Mouse (Mus musculus): ENCODE measurements around the gene Bicc1. TPM values are rescaled to one million over a fixed set of nuclear protein-coding genes. Genes with fewer than 3 reads are reported as not detected.
"Not testable (repeated sequence)": the region's sequence is repeated elsewhere in the genome, so short reads cannot be mapped to it uniquely, and the experiment has no call there.

The Bicc1 gene
- polyA plus RNA-seq, 1 experiment from 2014 or later, result 6.5 TPM

- Histone ChIP-seq H3K36me3 (no peaks in the 10 kb centered on the region), H3K4me3 (no peak overlapping the region), H3K9me3 (no peaks in the 10 kb centered on the region), H3K4me1 (replicated peaks) (no peaks in the 10 kb centered on the region), H3K27me3 (no peaks in the 10 kb centered on the region), H3K4me2 (no peak overlapping the region), H3K27ac (replicated peaks) (no peak overlapping the region), H3K9ac (no peak overlapping the region)
- no peak for ATAC-seq (ENCODE audit: low FRiP score, low read depth)
- WGBS, result 77% methylated on average over 11 of the region's 11 CpGs
These were observed 188.3 kb downstream of the Bicc1 start for GRCm38 (mm10) chr10:70971156-70971555.

GRCm38 (mm10) chr10:70968848-70969683 lies 190.4 kb downstream of the Bicc1 start:
- 82% methylated on average over 13 of the region's 13 CpGs for WGBS
- ATAC-seq (ENCODE audit: low FRiP score, low read depth), result no peak
- Histone ChIP-seq H3K9me3 (no peaks in the 10 kb centered on the region), H3K4me2 (no peak overlapping the region), H3K4me1 (replicated peaks) (no peaks in the 10 kb centered on the region), H3K27me3 (no peaks in the 10 kb centered on the region), H3K36me3 (no peaks in the 10 kb centered on the region), H3K9ac (no peak overlapping the region), H3K27ac (replicated peaks) (no peak overlapping the region), H3K4me3 (no peak overlapping the region)

GRCm38 (mm10) chr10:70966642-70967345 lies 192.7 kb downstream of the Bicc1 start:
- Histone ChIP-seq H3K27ac (replicated peaks) (no peak overlapping the region), H3K36me3 (no peaks in the 10 kb centered on the region), H3K27me3 (no peaks in the 10 kb centered on the region), H3K9ac (no peak overlapping the region), H3K4me2 (no peak overlapping the region), H3K9me3 (no peaks in the 10 kb centered on the region), H3K4me3 (no peak overlapping the region), H3K4me1 (replicated peaks) (0 out of 2 replicates have a peak, but pooled peaks cover 5% of the 10 kb centered on the region)
- 77% methylated on average over 16 of the region's 16 CpGs for WGBS
- no peak for ATAC-seq (ENCODE audit: low FRiP score, low read depth)

- WGBS, result 40% methylated on average over 8 of the region's 8 CpGs
- no peak for ATAC-seq (ENCODE audit: low FRiP score, low read depth)
- Histone ChIP-seq H3K4me3 (no peak overlapping the region), H3K27me3 (no peaks in the 10 kb centered on the region), H3K4me1 (replicated peaks) (0 out of 2 replicates have a peak, but pooled peaks cover 5% of the 10 kb centered on the region), H3K9me3 (no peaks in the 10 kb centered on the region), H3K9ac (no peak overlapping the region), H3K36me3 (no peaks in the 10 kb centered on the region), H3K4me2 (no peak overlapping the region), H3K27ac (replicated peaks) (no peak overlapping the region)
These were observed 194.8 kb downstream of the Bicc1 start for GRCm38 (mm10) chr10:70964706-70965105.

- 47% methylated on average over 8 of the region's 8 CpGs for WGBS
- Histone ChIP-seq H3K4me2 (no peak overlapping the region), H3K9ac (no peak overlapping the region), H3K4me3 (no peak overlapping the region), H3K27me3 (no peaks in the 10 kb centered on the region), H3K9me3 (no peaks in the 10 kb centered on the region), H3K4me1 (replicated peaks) (0 out of 2 replicates have a peak, but pooled peaks cover 5% of the 10 kb centered on the region), H3K36me3 (no peaks in the 10 kb centered on the region), H3K27ac (replicated peaks) (no peak overlapping the region)
- no peak for ATAC-seq (ENCODE audit: low FRiP score, low read depth)
These were observed 195.8 kb downstream of the Bicc1 start for GRCm38 (mm10) chr10:70963599-70964193.

- ATAC-seq (ENCODE audit: low FRiP score, low read depth), result no peak
- Histone ChIP-seq H3K9me3 (no peaks in the 10 kb centered on the region), H3K4me2 (no peak overlapping the region), H3K4me1 (replicated peaks) (0 out of 2 replicates have a peak, but pooled peaks cover 5% of the 10 kb centered on the region), H3K9ac (no peak overlapping the region), H3K27ac (replicated peaks) (no peak overlapping the region), H3K36me3 (no peaks in the 10 kb centered on the region), H3K27me3 (no peaks in the 10 kb centered on the region), H3K4me3 (no peak overlapping the region)
- 87% methylated on average over 8 of the region's 8 CpGs for WGBS
These were observed 197.9 kb downstream of the Bicc1 start for GRCm38 (mm10) chr10:70961641-70962040.

- H3K27me3 ChIP-seq, H3K4me2 ChIP-seq: not testable (repeated sequence)
- 92% methylated on average over 6 of the region's 6 CpGs for WGBS
These were observed 199.1 kb downstream of the Bicc1 start for GRCm38 (mm10) chr10:70960396-70960795.

GRCm38 (mm10) chr10:70952770-70953147 lies 206.7 kb downstream of the Bicc1 start:
- Histone ChIP-seq H3K27ac (replicated peaks) (peak overlapping the region; percentile 89), H3K4me3 (no peak overlapping the region; the same call in 1 of the 2 replicates), H3K4me2 (peak overlapping the region; percentile 55; the same call in 1 of the 2 replicates), H3K9me3 (no peaks in the 10 kb centered on the region), H3K27me3 (no peaks in the 10 kb centered on the region), H3K36me3 (no peaks in the 10 kb centered on the region), H3K4me1 (replicated peaks) (peaks cover 47% of the 10 kb centered on the region), H3K9ac (no peak overlapping the region)
- peak; percentile 36 for ATAC-seq (ENCODE audit: low FRiP score, low read depth)
- WGBS, result 46% methylated on average over 5 of the region's 5 CpGs

More at GRCm38 (mm10) chr10:70960396-70960795, 199.1 kb downstream of the Bicc1 start:
- not testable (repeated sequence) for H3K4me1 ChIP-seq (replicated peaks); H3K4me3 ChIP-seq; H3K9ac ChIP-seq; ATAC-seq (ENCODE audit: low FRiP score, low read depth); H3K27ac ChIP-seq (replicated peaks); H3K9me3 ChIP-seq; H3K36me3 ChIP-seq

GRCm38 (mm10) chr10:70952056-70952769 lies 207.3 kb downstream of the Bicc1 start:
- peaks cover 50% of the 10 kb centered on the region for H3K4me1 ChIP-seq (replicated peaks)
- H3K9me3 ChIP-seq, result no peaks in the 10 kb centered on the region
- H3K36me3 ChIP-seq, result no peaks in the 10 kb centered on the region
- H3K27ac ChIP-seq (replicated peaks), result peak overlapping the region; percentile 89
- H3K9ac ChIP-seq, result peak overlapping the region; percentile 39
- 17% methylated on average over 11 of the region's 11 CpGs for WGBS
- peak overlapping the region; percentile 26 for H3K4me3 ChIP-seq
- no peaks in the 10 kb centered on the region for H3K27me3 ChIP-seq
- peak; percentile 79 for ATAC-seq (ENCODE audit: low FRiP score, low read depth)
- peak overlapping the region; percentile 55 for H3K4me2 ChIP-seq

GRCm38 (mm10) chr10:70950105-70950424 lies 209.4 kb downstream of the Bicc1 start:
- Histone ChIP-seq H3K9ac (no peak overlapping the region), H3K4me3 (no peak overlapping the region; the same call in 1 of the 2 replicates)

GRCm38 (mm10) chr10:70949254-70950104 lies 210.0 kb downstream of the Bicc1 start:
- H3K4me2 ChIP-seq, result peak overlapping the region; percentile 48
- 8% methylated on average over 23 of the region's 23 CpGs for WGBS
- no peaks in the 10 kb centered on the region for H3K27me3 ChIP-seq
- no peaks in the 10 kb centered on the region for H3K36me3 ChIP-seq
- H3K9ac ChIP-seq, result no peak overlapping the region
- H3K27ac ChIP-seq (replicated peaks), result peak overlapping the region; percentile 81
- H3K4me1 ChIP-seq (replicated peaks), result peaks cover 50% of the 10 kb centered on the region
- peak; percentile 67 for ATAC-seq (ENCODE audit: low FRiP score, low read depth)
- H3K4me3 ChIP-seq, result peak overlapping the region; percentile 11; the same call in 1 of the 2 replicates
- no peaks in the 10 kb centered on the region for H3K9me3 ChIP-seq

More at GRCm38 (mm10) chr10:70950105-70950424, 209.4 kb downstream of the Bicc1 start:
- Histone ChIP-seq H3K9me3 (no peaks in the 10 kb centered on the region), H3K4me2 (peak overlapping the region; percentile 48), H3K36me3 (no peaks in the 10 kb centered on the region), H3K4me1 (replicated peaks) (peaks cover 50% of the 10 kb centered on the region), H3K27me3 (no peaks in the 10 kb centered on the region), H3K27ac (replicated peaks) (peak overlapping the region; percentile 81)
- WGBS, result 11% methylated on average over 3 of the region's 3 CpGs
- 0 out of 2 replicates have a peak, but pooled peaks have one; percentile 31 for ATAC-seq (ENCODE audit: low FRiP score, low read depth)

All from hindbrain, embryonic 15.5 days (tissue).